Mouse (Mus musculus) embryonic facial prominence, embryonic 14.5 days (tissue): Measurements from ENCODE around the gene Ahdc1. TPM values are rescaled to one million over a fixed set of nuclear protein-coding genes. Genes with fewer than 3 reads are reported as not detected.

Experiments used
- ATAC-seq: fragments of 200-750 bp; cut with Nextera tagmentation; 2 replicates; pipeline ENCODE4 v1.8.0; 2017; ENCODE audit warnings: low read depth, moderate number of reproducible peaks, moderate TSS enrichment
- DNase-seq: peaks from one replicate; pipeline ENCODE4 v3.0.0-alpha.2; 2015; ENCODE audit warnings: low spot score
- H3K27ac ChIP-seq: fragments of 300-500 bp; sonication (generic); replicated peaks from 2 replicates; pipeline ENCODE4 v1.5.1; 2014; ENCODE audit warnings: low read depth, mild to moderate bottlenecking, low read length, moderate library complexity
- H3K27me3 ChIP-seq: fragments of 300-500 bp; sonication (generic); replicated peaks from 2 replicates; pipeline ENCODE4 v1.6.1; 2014; ENCODE audit warnings: low read length; ENCODE audit not compliant: control insufficient read depth, insufficient read depth
- H3K36me3 ChIP-seq: fragments of 300-500 bp; sonication (generic); 2 replicates; pipeline ENCODE4 v1.6.1; 2014; ENCODE audit warnings: low read length, mixed read lengths; ENCODE audit not compliant: control insufficient read depth, insufficient read depth
- H3K4me1 ChIP-seq: fragments of 300-500 bp; sonication (generic); 2 replicates; pipeline ENCODE4 v1.6.1; 2014; ENCODE audit warnings: antibody characterized with exemption, low read length; ENCODE audit not compliant: control insufficient read depth, insufficient read depth
- H3K4me2 ChIP-seq: fragments of 300-500 bp; sonication (generic); 2 replicates; pipeline ENCODE4 v1.6.1; 2014; ENCODE audit warnings: low read depth, mild to moderate bottlenecking, low read length, moderate library complexity, mixed read lengths
- H3K4me3 ChIP-seq: fragments of 300-500 bp; sonication (generic); 2 replicates; pipeline ENCODE4 v1.5.1; 2014; ENCODE audit warnings: low read depth, mild to moderate bottlenecking, low read length
- H3K9ac ChIP-seq: fragments of 300-500 bp; sonication (generic); 2 replicates; pipeline ENCODE4 v1.6.1; 2014; ENCODE audit warnings: low read depth, mild to moderate bottlenecking, low read length, moderate library complexity, mixed read lengths
- H3K9me3 ChIP-seq: fragments of 300-500 bp; sonication (generic); 2 replicates; pipeline ENCODE4 v1.6.1; 2016; ENCODE audit warnings: low read length; ENCODE audit not compliant: control insufficient read depth
- WGBS: fragments of 180-500 bp; shearing (Covaris S2); extraction: QIAGEN DNeasy Blood & Tissue Kit; methylation state at CpG from one replicate; pipeline ENCODE4 v1.1.7; 2014; 5-methylcytosine and 5-hydroxymethylcytosine counted together
- polyA plus RNA-seq: library from polyadenylated mRNA; unstranded; fragments of >200 nt; fragmentation: Nextera tagmentation; extraction: Ambion mirVana; gene quantifications from 2 replicates; pipeline ENCODE4 v1.2.1, GENCODE M21; 2014

The Ahdc1 gene
- polyA plus RNA-seq, 1 experiment from 2014 or later: 11.7 TPM

GRCm38 (mm10) chr4:133062286-133062685 lies 51.2 kb downstream of the Ahdc1 start:
- DNase-seq (no peak), ATAC-seq (no peak)
- 92% methylated on average over 14 of the region's 14 CpGs for WGBS
- H3K27ac ChIP-seq: no peak overlapping the region
- H3K27me3 ChIP-seq: no peaks in the 10 kb centered on the region
- no peak overlapping the region for H3K9ac ChIP-seq
- no peak overlapping the region for H3K4me3 ChIP-seq
- H3K4me1 ChIP-seq: peaks cover 11% of the 10 kb centered on the region
- no peaks in the 10 kb centered on the region for H3K9me3 ChIP-seq
- peaks cover 85% of the 10 kb centered on the region for H3K36me3 ChIP-seq
- H3K4me2 ChIP-seq: no peak overlapping the region

GRCm38 (mm10) chr4:133063203-133063602 lies 52.1 kb downstream of the Ahdc1 start:
- 93% methylated on average over 18 of the region's 18 CpGs for WGBS
- DNase-seq (no peak), ATAC-seq (no peak)
- Histone ChIP-seq H3K4me2 (no peak overlapping the region), H3K9me3 (no peaks in the 10 kb centered on the region), H3K27me3 (no peaks in the 10 kb centered on the region), H3K4me3 (no peak overlapping the region), H3K4me1 (peaks cover 5% of the 10 kb centered on the region), H3K9ac (no peak overlapping the region), H3K36me3 (peaks cover 85% of the 10 kb centered on the region), H3K27ac (no peak overlapping the region)

GRCm38 (mm10) chr4:133063799-133064198 lies 52.7 kb downstream of the Ahdc1 start:
- Histone ChIP-seq H3K4me1 (0 out of 2 replicates have a peak, but pooled peaks cover 6% of the 10 kb centered on the region), H3K9me3 (no peaks in the 10 kb centered on the region), H3K4me2 (no peak overlapping the region), H3K36me3 (peaks cover 89% of the 10 kb centered on the region), H3K27me3 (no peaks in the 10 kb centered on the region), H3K4me3 (no peak overlapping the region), H3K27ac (no peak overlapping the region), H3K9ac (no peak overlapping the region)
- DNase-seq (no peak), ATAC-seq (no peak)
- whole genome bisulfite sequencing: 89% methylated on average over 11 of the region's 13 CpGs

GRCm38 (mm10) chr4:133064791-133065190 lies 53.7 kb downstream of the Ahdc1 start:
- ATAC-seq (no peak), DNase-seq (no peak)
- Histone ChIP-seq H3K27me3 (no peaks in the 10 kb centered on the region), H3K36me3 (peaks cover 95% of the 10 kb centered on the region), H3K9me3 (no peaks in the 10 kb centered on the region), H3K9ac (no peak overlapping the region), H3K4me1 (0 out of 2 replicates have a peak, but pooled peaks cover 6% of the 10 kb centered on the region), H3K4me3 (no peak overlapping the region), H3K4me2 (no peak overlapping the region), H3K27ac (no peak overlapping the region)
- WGBS: 93% methylated on average over 19 of the region's 19 CpGs

- Histone ChIP-seq H3K4me1 (0 out of 2 replicates have a peak, but pooled peaks cover 6% of the 10 kb centered on the region), H3K36me3 (peaks cover 97% of the 10 kb centered on the region)
- 93% methylated on average over 8 of the region's 14 CpGs for WGBS
Observed at GRCm38 (mm10) chr4:133065894-133066386, 54.9 kb downstream of the Ahdc1 start.

GRCm38 (mm10) chr4:133068400-133069138 lies 57.5 kb downstream of the Ahdc1 start:
- WGBS: 77% methylated on average over 12 of the region's 12 CpGs
- ATAC-seq (no peak), DNase-seq (no peak)
- Histone ChIP-seq H3K27ac (no peak overlapping the region), H3K27me3 (no peaks in the 10 kb centered on the region), H3K4me1 (peaks cover 11% of the 10 kb centered on the region), H3K9ac (no peak overlapping the region), H3K4me2 (no peak overlapping the region), H3K9me3 (no peaks in the 10 kb centered on the region), H3K36me3 (peaks cover 84% of the 10 kb centered on the region), H3K4me3 (no peak overlapping the region)

More at GRCm38 (mm10) chr4:133065894-133066386, 54.9 kb downstream of the Ahdc1 start:
- Histone ChIP-seq H3K27me3 (no peaks in the 10 kb centered on the region), H3K9ac (no peak overlapping the region), H3K27ac (no peak overlapping the region), H3K4me2 (no peak overlapping the region), H3K9me3 (no peaks in the 10 kb centered on the region), H3K4me3 (no peak overlapping the region)
- ATAC-seq (no peak), DNase-seq (no peak)

- Histone ChIP-seq H3K9me3 (no peaks in the 10 kb centered on the region), H3K36me3 (peaks cover 83% of the 10 kb centered on the region), H3K4me3 (no peak overlapping the region), H3K27me3 (no peaks in the 10 kb centered on the region), H3K27ac (no peak overlapping the region), H3K4me1 (peaks cover 20% of the 10 kb centered on the region), H3K4me2 (no peak overlapping the region), H3K9ac (no peak overlapping the region)
- ATAC-seq (no peak), DNase-seq (no peak)
- WGBS: 64% methylated on average over 3 of the region's 3 CpGs
Observed at GRCm38 (mm10) chr4:133070388-133070787, 59.3 kb downstream of the Ahdc1 start.

- Histone ChIP-seq H3K27ac (no peak overlapping the region), H3K9ac (no peak overlapping the region), H3K27me3 (no peaks in the 10 kb centered on the region), H3K9me3 (no peaks in the 10 kb centered on the region), H3K4me1 (peaks cover 20% of the 10 kb centered on the region), H3K4me2 (no peak overlapping the region), H3K36me3 (peaks cover 83% of the 10 kb centered on the region), H3K4me3 (no peak overlapping the region)
- ATAC-seq: no peak
- DNase-seq: no peak
- 96% methylated on average over 5 of the region's 5 CpGs for WGBS
Observed at GRCm38 (mm10) chr4:133070821-133071372, 59.8 kb downstream of the Ahdc1 start.
